Mouse (Mus musculus): ENCODE data around the gene Arhgap9.

- no peak for TF ChIP-seq POLR2A (IDR thresholded peaks at IDR 0.05; ENCODE audit: borderline replicate concordance, extremely low read depth, low read depth, low read length)
- no peak for TF ChIP-seq CTCF (IDR thresholded peaks at IDR 0.05; ENCODE audit: insufficient read depth, low read length)
Observed at GRCm38 (mm10) chr10:127351285-127351595, 29.5 kb downstream of the Arhgap9 start.

Data from lung, adult 2 months (tissue).